Mouse (Mus musculus) cerebellum, adult 11-12 months (tissue): Measurements from ENCODE around the gene Mical3.

ENCODE experiments used
- DNase-seq: peaks from one replicate; pipeline ENCODE4 v3.0.0; 2022

Gene Mical3

DNA sequence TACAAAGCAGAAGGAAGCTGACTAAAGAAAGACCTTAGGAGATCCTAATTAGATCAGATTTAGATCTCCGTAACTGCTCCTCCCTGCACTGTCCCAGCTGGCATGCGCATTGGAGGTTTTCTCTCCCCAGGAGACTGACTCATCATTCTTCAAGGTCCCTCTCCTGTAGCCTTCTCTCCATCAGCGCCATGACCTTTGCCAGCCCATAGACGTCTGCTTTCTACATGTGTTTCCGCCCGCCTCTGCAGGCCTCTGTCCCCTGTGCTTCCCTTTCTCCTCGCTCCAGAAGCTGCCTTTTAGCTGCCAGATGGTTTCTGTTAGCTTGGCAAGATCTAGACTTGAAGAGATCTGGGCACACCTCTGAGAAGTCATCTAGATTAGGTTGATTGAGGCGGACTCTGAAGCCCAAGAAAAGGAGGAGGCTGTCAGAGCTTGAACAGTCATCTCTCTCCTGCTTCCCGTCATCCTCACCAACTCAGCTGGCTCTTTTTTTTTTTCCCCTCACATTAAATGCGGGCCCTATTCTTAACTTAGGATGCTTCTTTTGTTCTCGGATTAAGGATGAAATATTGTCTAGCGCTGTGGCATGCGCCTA, 14.3 kb upstream of the Mical3 start:
- no peak for DNase-seq

DNA sequence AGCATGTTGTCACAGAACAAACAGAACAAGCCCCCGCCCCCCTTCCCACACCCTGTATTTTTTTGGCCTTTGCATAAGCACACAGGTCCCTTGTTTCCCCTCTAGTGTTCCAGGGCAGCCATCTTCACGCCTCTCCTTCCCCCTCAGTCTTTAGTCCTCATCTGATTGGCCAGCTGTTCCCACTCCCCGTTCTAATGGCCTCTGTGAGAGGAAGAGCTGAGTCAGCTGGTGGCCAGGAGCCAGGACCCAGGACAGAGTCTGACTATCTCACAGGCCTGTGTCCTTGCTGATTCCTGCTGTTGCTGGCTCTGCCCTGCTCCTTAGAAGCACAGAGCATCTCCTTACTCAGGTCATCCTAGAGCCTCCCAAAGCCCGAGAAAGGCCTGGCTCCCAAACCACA, 13.3 kb upstream of the Mical3 start:
- DNase-seq, result no peak

DNA sequence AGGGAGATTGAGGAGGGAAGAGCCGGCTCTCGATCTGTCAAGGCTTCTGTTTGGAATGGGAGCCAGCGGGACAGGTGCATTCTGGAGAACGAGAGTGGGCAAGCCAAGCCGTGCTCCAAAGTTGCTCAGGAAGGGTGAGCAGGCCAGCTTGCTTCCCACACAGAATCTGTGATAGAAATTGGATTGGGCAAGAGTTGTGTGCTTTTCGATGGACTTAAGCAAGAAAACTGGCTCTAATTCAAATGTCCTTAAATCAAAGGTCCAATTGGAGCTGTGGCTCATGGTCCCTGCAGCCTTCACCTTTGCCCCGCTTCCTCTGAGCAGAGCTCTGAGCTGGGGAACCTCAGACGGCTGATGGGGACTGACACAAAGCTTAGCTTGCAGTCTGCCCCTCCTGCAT, 12.6 kb upstream of the Mical3 start:
- no peak for DNase-seq

DNA sequence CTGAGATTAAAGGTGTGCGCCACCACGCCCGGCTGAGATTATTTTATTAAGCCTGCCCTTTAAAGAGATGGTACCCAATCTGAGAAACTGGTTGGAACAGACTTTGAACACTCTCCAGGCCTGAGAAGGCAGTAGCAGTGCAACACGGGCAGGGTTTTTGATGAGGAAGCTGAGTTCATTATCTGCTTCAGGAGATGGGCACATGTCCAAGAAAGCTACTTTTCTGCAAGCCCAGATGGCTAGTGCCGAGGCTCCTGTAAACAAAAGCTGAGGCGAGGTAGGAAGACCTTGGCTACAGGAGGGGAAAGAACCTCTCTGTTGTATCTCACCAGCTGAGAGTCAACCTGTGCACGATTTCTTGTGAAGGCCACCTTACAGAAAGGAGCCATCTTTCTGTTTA, 11.5 kb upstream of the Mical3 start:
- no peak for DNase-seq

DNA sequence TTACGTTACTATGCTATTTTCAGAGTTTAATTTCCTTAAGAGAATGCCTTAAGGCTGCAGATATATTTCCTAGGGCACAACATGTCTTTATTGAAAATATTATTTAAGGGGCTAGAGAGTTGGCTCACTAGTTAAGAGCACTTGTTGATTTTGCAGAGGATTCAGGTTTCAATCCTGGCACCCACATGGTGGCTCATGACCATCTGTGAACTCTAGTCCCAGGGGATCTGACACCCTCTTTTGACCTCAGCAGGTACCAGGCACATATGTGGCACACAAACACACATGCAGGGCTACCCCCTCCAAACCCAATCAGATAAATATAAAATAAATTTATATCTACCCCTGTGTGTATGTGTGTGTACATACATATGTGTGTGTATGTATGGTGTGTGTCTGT, 8.5 kb upstream of the Mical3 start:
- DNase-seq, result no peak

DNA sequence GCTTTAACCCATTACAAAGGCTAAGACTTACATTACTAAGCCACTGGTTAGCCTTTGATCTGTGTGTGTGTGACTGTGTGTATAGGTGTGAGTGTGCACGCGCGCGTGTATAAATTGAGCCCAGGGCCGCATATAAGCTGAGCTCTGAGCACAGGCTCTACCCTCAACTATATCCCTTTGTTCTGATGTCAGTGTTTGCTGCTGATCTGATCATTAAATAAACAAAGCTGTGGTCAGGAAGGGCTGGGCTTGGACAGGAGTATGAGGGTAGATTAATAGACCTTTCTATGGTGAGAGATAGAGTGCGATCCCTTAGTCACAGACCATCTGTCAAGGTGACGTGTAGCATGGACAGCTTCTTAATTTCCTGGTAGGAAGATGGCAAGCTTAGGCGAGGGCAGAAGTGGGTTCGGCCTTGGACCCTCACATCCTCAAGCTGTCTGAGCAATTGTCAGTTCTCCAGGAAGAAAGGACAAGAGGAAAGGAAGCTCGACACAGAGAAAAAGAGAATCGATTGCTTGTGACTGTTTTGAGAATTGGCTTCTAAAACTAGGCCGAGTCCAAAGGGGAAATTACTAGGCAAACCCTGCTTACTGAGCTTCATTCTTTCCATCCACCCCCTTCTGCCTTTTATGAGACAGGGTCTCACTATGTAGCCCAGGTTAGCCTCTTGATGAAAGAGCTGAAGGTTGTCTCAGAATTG, 7.7 kb upstream of the Mical3 start:
- DNase-seq, result no peak

DNA sequence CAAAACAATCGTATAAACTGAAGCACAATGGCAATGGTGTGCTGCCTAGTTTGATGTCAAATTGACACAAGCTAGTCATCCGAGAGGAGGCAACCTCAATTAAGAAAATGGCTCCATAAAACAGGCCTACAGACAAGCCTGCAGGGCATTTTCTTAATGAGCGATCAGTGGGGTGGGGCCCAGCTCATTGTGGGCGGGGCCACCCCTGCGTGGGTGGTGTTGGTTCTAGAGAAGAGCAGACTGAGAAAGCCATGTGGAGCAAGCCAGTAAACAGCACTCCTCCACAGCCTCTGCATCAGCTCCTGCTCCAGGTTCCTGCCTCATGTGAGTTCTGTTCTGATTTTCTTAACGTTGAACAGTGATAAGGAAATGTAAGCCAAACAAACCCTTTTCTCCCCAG, 6.4 kb upstream of the Mical3 start:
- DNase-seq, result no peak

DNA sequence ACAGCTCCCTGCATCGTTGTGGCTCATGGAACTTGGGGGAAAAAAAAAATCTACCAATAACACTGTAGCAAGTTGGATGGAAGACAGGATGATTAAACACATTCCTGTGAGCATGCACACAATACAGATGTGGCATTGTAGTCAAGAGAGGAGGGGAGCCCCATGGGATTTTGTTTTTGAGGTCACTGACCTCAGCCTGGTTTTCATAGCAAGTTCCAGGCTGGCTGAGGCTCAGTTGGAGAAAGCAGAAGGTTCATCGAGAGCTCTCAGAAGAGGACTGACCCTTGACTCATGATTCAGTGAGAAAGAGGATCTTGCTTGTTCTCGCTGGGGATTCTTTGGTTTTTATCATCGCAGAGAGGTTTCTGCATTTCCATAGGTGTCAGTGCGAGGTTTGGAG, 4.1 kb upstream of the Mical3 start:
- no peak for DNase-seq

DNA sequence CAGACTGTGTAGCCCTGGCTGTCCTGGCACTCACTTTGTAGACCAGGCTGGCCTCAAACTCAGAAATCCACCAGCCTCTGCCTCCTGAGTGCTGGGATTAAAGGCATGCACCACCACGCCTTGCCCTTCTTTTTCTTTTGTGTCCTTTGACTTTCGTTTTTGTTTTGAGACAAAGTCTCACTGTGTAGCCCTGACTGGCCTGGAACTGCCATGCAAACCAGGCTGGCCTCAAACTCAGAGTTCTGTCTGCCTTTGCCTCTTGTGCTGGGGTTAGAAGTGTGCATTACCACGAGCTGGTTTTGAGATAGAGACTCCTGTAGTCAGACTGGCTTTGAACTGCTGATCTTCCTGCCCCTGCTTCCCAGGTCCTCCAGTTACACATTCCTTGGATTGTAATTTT, 3.5 kb upstream of the Mical3 start:
- DNase-seq, result no peak

DNA sequence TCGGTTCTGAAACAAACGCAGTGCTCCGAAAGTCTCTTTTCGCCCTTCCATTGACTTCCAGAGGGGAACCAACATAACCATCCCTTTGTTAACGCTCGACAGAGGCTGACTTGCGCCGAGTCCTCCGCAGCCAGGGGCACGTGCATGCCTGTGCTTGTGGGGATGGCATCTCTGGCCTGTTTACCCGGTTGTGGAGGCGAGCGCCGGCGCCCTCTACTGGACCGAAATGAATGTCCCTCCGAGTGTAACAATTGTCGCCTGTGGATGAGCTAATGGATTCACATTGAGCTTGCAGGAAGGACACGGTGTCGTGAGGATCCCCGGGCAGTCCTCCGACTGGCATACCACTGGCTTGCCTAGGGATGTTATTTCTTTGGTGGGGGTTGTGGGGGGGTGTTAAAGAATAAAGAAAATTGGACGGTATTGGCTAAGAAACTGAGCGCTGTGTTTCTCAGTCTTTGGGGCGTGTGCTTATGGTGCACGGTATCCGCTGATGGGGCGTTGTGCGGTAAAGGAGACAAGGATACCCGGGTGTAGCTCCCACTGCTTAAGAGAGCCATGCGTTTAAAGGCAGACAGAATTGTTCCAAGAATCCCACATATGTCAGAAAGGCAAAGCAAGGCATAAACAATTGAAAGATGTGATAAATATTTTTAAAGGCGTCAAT, 627 bp downstream of the Mical3 start:
- peak; percentile 92 for DNase-seq

DNA sequence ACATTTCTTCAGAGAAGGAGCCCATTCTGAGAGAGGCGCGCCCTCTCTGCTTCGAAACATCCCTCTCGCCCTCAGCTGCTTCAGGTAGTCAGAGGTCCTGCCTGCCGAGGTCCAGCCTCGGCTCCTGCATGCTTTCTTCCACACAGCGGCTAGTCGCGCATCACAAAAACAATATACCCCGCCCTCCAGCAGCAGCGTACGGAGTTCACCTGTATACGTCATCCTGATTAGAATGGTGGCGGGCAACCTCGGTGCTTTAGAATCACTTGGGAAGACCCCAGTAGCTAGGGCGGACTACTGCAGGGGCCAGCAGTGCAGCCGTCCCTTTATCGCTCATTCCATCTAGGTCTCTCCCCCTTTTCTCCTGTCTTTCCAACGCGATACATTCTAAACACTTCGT, 1.3 kb downstream of the Mical3 start:
- peak; percentile 70 for DNase-seq

DNA sequence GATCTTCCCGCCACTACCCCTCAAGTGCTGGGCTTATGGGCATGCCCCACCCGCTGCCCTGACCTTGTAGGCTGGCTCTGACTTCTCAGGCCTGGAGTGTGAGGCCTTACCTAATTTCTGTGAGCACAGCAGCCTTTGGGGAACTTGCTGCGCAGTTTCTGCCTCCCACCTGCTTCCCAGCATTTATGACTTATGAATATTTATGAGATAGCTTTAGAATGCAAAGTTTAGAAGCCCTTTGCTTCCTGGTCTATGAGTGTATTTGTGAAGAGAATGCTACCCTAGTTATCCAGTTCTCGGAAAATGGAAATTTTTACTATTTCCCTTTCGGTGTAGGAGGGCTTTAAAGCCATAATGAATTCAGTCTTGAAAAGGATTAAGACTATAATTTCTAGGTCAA, 2.1 kb downstream of the Mical3 start:
- DNase-seq, result no peak

DNA sequence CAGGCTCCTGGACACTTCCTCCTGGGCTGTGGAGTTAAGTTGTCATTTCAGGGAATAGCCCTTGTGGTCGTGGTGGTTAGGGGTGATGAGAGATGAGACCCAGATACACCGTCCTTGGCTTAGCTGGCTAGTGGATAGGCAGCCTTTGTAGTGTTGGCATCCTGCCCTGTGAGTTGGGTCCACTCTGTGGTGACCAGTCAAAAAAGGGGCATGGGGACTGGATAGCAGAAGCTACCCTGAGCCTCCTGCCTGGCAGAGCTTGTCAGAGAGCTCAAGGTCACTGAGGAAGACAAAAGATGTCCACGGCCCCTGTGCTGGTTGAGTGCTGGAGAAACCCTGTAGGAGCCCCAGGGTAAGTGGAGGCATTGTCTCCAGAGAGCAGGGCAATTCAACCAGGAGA, 3.1 kb downstream of the Mical3 start:
- DNase-seq, result no peak

DNA sequence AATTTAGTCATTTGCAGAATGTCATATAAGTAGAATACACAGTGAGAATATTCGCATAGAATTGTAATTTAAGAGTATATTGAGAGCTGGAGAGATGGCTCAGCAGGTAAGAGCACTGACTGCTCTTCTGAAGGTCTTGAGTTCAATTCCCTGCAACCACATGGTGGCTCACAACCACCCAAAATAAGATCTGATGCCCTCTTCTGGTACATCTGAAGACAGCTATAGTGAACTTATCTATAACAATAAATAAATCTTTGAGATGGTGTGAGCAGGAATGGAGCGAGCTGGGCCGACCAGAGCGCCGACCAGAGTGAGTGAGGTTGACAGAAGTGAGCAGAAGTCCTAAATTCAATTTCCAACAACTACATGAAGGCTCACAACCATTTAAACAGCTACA, 4.6 kb downstream of the Mical3 start:
- no peak for DNase-seq

DNA sequence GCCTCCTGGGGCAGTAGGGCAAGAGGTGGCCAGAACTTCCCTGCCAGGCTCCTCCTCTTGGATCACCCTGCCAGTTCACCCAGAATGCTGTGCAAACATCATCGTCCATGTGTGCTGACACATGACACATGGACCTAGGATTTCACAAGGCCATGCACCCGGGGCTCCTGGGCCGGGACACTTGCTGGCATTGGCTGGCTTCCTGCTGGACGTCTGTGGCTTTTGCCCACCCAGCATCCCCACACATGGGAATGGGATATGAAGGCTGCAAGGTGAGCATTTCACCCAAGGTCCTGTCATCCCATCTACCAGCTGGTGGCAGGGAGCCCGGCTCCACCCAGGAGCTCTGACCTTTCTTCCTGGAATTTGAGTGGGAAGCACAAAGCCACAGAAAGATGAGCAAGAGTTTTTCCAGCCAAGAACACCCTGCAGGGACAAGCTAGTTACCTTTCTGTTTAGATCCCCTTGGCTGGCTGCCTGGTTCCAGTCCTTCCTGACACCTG, 8.0 kb downstream of the Mical3 start:
- peak; percentile 82 for DNase-seq

DNA sequence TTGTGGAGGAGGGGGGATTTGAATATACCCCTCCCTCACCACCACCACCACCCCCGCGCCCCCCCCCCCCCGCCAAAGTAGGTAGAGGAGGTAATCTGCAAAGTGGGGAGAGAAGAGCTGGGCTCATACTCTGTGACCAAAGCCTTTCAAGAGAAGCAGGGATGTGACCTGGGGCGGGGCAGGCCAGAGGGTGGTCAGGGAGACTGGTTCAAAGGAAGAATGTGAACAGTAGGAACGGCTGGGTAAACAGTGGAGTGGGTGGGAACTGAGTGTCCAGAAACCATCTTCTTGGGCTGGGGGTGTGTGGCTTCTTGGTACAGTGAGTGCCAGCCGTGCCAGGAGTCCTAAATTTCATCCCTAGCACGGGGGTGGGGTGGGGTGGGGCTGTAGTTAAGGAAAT, 10.0 kb downstream of the Mical3 start:
- DNase-seq, result no peak

DNA sequence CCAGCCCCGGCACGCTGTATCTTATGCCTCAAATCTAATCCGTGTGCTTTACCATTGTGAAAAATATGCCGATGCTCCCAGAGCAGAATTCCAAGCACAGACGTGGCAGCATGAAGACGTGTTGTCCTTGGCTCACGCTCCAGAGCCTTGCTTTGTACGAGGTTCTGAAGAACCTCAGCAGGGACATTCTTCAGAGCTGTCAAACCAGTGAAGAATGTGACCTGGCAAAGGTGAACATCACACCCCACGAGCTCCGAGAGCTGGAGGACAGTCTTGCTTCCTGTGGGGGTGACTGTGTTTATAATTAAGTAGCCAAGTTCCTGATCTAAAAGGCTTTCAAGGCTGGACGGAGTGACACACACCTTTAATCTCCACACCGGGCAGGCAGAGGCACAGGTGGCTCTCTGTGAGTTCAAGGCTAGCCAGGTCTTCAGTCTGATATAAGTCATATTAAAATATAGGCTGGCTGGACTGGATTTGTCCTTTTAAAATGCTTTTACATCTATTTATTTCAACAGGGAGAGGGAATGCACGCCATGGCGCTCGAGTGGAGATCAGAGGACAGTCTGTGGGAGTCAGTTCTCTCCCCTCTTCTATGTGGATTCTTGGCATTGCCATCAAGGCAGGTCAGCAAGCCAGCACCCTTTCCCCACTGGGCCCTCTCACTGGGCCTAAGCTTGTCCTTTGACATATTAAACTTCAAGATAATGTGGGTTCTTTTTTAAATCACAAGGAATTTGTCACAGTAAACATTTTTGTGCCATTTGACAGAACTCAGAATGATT, 12.6 kb downstream of the Mical3 start:
- no peak for DNase-seq

DNA sequence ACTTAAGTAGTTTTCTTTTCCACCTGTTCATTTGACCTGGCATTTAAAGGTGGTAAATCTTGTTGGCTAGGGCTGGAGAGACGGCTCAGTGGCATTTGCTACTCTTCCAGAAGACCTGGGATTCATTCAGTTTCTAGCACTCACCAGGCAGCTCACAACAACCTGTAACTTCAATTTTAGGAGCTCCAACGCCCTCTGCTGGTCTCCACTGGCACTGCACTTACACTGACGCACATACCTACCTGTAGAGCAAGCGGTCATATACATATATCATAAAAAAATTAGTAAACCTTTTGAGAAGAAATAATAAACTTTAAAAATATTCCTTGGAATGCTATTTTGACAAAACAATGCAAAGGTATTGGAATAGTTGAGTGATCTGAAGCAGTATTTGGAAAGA, 13.7 kb downstream of the Mical3 start:
- DNase-seq, result no peak

DNA sequence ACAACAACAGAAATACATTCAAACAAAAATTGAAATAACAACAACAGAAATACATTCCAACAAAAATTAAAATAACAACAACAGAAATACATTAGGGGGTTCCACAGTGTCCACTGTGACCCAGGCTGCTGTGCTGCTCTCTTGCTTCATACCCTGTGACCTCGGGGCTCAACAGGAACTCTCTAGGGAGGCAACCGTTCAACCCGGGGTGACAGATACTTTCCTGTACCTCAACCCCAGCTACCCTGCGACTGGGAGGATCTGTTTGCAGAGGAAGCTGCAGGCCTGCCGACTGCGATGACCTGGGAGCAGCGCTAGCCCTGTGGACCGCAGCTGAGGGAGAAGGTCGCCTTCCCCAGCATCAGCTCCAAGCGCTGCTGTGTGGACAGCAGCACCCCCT, 14.4 kb downstream of the Mical3 start:
- no peak for DNase-seq

DNA sequence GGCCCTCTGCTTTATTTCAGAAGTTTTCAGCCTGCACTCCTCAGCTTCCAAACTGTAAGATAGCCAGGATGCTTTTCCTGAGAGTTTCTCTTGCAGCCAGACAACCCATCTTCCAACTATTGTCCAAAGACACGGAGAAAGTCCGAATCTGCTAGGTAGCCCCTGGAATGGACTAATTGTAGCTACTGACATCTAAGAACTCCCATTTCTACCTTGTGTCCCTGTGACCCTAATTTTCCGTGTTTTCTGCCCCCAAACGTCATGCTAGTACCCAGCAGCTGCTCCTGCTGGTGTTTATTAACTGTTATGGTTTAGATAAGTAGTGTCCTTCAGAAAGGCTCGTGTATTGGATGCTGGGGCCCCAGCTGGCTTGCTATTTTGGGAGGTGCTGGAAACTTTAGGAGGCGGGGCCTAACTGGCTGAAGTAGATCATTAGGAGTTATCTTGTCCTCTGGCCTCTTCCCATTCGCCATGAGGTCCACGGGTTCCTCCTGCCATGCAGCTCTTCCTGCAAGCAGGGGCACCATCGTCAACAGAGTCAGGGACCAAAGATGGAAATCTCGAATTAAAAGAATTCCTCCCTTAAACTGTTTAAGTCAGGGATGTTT, 19.2 kb downstream of the Mical3 start:
- no peak for DNase-seq

DNA sequence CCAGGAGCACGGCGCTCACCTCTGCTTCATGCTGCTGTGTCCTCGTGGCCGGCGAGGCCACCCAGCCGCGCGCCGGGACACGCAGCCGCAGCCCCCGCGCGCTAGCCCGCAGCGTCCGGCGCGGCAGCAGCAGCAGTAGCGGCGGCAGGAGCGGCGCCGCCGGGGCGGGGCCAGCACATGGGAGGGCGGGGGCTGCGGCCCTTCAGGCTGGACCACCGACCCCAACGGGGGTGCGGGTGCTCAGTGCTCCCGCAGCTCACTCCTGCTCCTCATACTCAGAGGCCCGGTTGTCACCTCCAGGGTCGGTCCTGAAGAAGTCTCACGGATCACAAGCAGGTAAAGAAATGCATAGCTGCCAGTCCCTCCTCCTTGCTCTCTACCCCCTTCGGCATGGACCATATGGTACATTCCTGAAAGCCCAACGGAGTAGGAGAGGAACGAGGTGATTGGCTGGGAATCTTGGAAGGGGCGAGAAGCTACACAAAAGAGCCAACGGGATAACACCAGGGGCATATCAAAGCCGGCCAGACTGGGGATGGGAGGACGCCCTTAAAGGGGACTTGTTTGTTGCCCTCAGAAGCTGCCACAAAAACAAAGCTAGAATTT, 20.7 kb downstream of the Mical3 start:
- DNase-seq, result peak; percentile 96

DNA sequence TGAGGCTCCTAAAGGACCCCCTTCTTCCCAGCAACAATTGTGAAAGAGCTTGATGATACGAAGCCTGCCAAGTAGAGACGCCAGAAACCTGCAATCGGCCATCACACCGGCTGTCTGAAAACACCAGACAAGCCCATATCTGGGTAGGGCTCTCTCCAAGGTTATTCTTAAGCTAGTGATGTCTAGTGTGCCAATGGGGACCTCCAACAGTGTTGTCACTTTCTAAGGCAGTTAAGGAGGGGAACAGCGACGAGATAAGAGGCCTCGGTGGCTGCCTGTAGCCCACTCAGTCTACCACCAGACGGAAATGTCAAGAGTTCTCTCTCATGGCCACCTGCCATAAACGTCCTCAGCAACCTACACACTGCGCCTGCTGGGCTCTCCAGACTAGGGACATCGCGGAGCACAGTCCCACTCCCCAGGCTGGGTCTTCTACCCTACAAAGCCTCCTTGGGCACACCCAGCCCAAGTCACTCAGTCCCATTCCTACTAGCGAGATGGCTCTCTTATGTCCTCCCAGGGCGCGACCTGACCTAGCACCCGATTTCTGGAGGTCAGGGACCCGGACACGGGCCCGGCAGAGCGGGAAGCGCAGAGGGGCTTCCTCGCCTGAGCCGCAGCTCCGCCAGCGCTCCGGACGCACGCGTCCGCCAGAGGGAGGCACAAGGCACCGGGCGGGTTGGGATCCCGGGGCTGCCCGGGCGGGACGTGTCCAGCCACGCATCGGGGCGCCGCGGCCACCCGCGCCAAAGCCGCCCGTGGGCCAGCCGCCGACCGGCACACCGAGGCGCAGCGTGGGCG, 21.4 kb downstream of the Mical3 start:
- peak; percentile 72 for DNase-seq
